Mouse (Mus musculus) CH12.LX (cell line): ENCODE measurements around the gene Hnrnpll.

Source experiments
- CTCF ChIP-seq, 2 experiments: IDR thresholded peaks in 1 of 2; conservative IDR thresholded peaks in 1 of 2; 2 replicates each; pipeline ENCODE4 v1.5.1; 2011 to 2012; ENCODE audit warnings: low read depth in 2 of 2, low read length in 2 of 2, improper control_type of control experiment in 1 of 2, inconsistent platforms in 1 of 2, mild to moderate bottlenecking in 1 of 2, moderate library complexity in 1 of 2
- MAFK ChIP-seq: IDR thresholded peaks from 2 replicates; pipeline ENCODE4 v1.6.1; 2011; ENCODE audit warnings: low read length, improper control_type of control experiment; ENCODE audit not compliant: insufficient replicate concordance
- PAX5 ChIP-seq: IDR thresholded peaks from 2 replicates; pipeline ENCODE4 v1.6.1; 2012; ENCODE audit warnings: low read length, inconsistent platforms, mixed read lengths
- POLR2A ChIP-seq: IDR thresholded peaks from 2 replicates; pipeline ENCODE4 v1.6.1; 2011; ENCODE audit warnings: low read depth, mild to moderate bottlenecking, improper control_type of control experiment, low read length
- SMC3 ChIP-seq: IDR thresholded peaks from 2 replicates; pipeline ENCODE4 v1.6.1; 2011; ENCODE audit warnings: low read depth, low read length, improper control_type of control experiment
- USF1 ChIP-seq: IDR thresholded peaks from 2 replicates; pipeline ENCODE4 v1.6.1; 2014; ENCODE audit warnings: low read depth, mild to moderate bottlenecking, inconsistent platforms, low read length, improper control_type of control experiment
- ZC3H11A ChIP-seq: IDR thresholded peaks from 2 replicates; pipeline ENCODE4 v1.6.1; 2012; ENCODE audit warnings: low read depth, mild to moderate bottlenecking, inconsistent platforms, low read length, improper control_type of control experiment

- no peak for TF ChIP-seq ZC3H11A
- no peak for TF ChIP-seq POLR2A
- TF ChIP-seq CTCF (conservative IDR thresholded peaks at IDR 0.05 in 1 of 2, IDR thresholded peaks at IDR 0.05 in 1 of 2; ENCODE audit: low read depth in 2 of 2, low read length in 2 of 2): no peak
- no peak for TF ChIP-seq PAX5
- no peak for TF ChIP-seq MAFK
- TF ChIP-seq USF1: no peak
- no peak for TF ChIP-seq SMC3
Observed at GRCm38 (mm10) chr17:80053931-80054734, 8.0 kb downstream of the Hnrnpll start.
